Mouse (Mus musculus): ENCODE data around the gene Traf7. TPM values are rescaled to one million over a fixed set of nuclear protein-coding genes. Genes with fewer than 3 reads are reported as not detected.
A peak's percentile ranks its signal among the peaks of the same experiment; 100 is the strongest.

The Traf7 gene
- polyA plus RNA-seq, 1 experiment from 2014 or later: 77.6 TPM

DNA sequence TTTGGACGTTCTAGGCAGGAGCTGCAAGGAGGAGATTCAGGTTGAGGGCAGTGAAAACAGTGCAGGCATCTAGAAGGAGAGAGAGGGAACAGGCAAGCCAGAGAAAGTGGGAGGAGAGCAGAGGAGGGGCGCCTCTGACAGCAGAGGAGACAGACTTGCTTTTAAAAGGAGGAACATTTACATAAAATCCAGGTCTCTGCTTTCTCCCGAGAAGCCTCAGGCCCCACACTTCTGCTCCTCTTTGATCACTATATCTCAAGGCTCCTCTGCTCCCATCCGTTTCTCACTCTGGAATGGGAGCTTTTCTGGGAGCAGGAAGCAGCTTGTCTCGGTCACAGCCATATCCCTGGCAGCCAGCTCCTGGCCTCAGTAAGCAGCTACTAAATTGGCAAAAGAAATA, 7.6 kb upstream of the Traf7 start:
- ATAC-seq (replicated peaks; ENCODE audit: extremely low read depth, insufficient read depth, low FRiP score): no peak
- H3K9ac ChIP-seq (ENCODE audit: low read length): no peak overlapping the region
- H3K4me1 ChIP-seq (ENCODE audit: control insufficient read depth, insufficient read depth, low read length): peaks cover 9% of the 10 kb centered on the region
- no peaks in the 10 kb centered on the region for H3K27me3 ChIP-seq (ENCODE audit: control insufficient read depth, insufficient read depth, low read length)
- H3K36me3 ChIP-seq (ENCODE audit: control insufficient read depth, insufficient read depth): no peaks in the 10 kb centered on the region
- H3K4me2 ChIP-seq (ENCODE audit: low read depth, low read length): no peak overlapping the region
- no peak overlapping the region for H3K4me3 ChIP-seq (ENCODE audit: low read length)
- 42% methylated on average over 5 of the region's 5 CpGs for WGBS
- no peaks in the 10 kb centered on the region for H3K9me3 ChIP-seq (replicated peaks; ENCODE audit: control insufficient read depth, low read length)
- no peak overlapping the region for H3K27ac ChIP-seq (ENCODE audit: low read length)

DNA sequence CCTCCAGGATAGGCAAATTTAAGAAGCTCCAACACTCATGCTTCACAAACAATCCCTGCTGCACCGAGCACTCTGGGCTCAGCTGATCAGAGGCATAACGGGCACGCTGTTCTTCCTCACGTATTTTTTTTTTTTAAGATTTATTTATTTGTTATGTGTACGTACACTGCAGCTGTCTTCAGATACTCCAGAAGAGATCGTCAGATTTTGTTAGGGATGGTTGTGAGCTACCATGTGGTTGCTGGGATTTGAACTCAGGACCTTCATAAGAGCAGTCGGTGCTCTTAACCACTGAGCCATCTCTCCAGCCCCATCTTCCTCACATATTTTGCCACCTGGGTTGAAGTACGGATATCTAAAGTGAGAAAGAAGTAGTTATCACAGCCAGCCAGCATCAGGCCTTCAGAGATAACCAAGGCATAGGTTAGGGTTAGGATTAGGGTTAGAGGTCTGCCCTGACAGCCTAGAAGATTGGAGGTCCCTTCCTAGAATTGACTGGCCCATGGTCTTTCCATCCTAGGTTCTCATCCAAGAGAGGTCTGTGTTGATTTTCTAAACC, 6.5 kb upstream of the Traf7 start, which contains the start of gene Rab26:
Gene Rab26, minus strand, starts transcription at position 51 of the 559 bp plus-strand sequence.
- peaks cover 19% of the 10 kb centered on the region for H3K4me1 ChIP-seq (ENCODE audit: control insufficient read depth, insufficient read depth, low read length)
- H3K27ac ChIP-seq (ENCODE audit: low read length): no peak within 1 kb of the TSS
- H3K4me3 ChIP-seq (ENCODE audit: low read length): peak within 1 kb of the TSS; percentile 47
- peak within 1 kb of the TSS; percentile 65 for H3K9ac ChIP-seq (ENCODE audit: low read length)
- no peaks in the 10 kb centered on the region for H3K9me3 ChIP-seq (replicated peaks; ENCODE audit: control insufficient read depth, low read length)
- peak within 1 kb of the TSS; percentile 78 for H3K4me2 ChIP-seq (ENCODE audit: low read depth, low read length)
- WGBS: 88% methylated on average over 8 of the region's 8 CpGs
- H3K36me3 ChIP-seq (ENCODE audit: control insufficient read depth, insufficient read depth): no peaks in the 10 kb centered on the region
- H3K27me3 ChIP-seq (ENCODE audit: control insufficient read depth, insufficient read depth, low read length): no peaks in the 10 kb centered on the region
- no peak for ATAC-seq (replicated peaks; ENCODE audit: extremely low read depth, insufficient read depth, low FRiP score)

DNA sequence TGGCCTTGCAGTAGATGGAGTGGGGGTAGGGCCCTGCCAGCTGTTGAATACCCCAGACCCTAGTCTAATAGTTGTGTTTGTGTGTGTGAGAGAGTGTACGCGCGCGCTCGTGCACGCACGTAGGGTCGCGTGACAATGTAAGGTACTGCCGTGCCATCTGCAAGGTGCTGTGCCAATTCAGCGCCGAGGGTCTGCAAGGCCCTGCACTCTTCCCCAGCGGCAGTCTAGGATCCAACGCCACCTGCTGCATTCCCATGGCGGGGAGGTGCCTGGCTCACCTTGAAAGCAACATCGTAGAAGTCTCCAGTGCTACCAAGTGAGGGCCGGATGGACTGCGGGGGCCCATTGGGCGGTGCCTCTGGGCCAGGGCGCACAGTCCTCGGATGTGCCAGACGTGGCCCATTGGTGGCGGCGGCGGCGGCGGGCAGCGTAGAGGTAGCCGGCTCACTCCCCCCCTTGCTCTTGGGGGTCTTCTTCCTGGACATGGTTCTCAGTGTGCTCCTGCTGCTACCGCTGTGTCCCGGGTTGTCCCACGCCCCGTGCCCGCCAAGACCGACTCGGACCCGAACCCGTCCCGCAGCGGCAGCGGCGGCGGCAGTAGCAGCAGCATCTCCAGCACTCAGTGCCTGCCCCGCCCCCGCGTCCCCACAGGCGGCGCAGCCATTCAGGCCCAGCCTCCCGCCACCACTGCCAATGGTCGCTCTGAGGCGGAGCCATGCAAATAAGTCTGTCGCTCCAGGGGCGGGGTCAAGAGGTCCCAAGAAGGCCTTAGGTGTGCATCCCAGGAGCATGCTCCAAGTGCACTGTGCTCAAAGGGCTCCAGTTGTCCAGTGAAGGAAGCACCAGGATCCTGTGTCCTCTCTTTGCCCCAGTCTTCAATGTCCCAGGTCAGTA, 5.6 kb upstream of the Traf7 start:
- Histone ChIP-seq H3K9me3 (replicated peaks; ENCODE audit: control insufficient read depth, low read length) (no peaks in the 10 kb centered on the region), H3K4me3 (ENCODE audit: low read length) (peak overlapping the region; percentile 47), H3K36me3 (ENCODE audit: control insufficient read depth, insufficient read depth) (no peaks in the 10 kb centered on the region), H3K9ac (ENCODE audit: low read length) (peak overlapping the region; percentile 65), H3K27me3 (ENCODE audit: control insufficient read depth, insufficient read depth, low read length) (no peaks in the 10 kb centered on the region), H3K27ac (ENCODE audit: low read length) (no peak overlapping the region), H3K4me1 (ENCODE audit: control insufficient read depth, insufficient read depth, low read length) (peaks cover 25% of the 10 kb centered on the region), H3K4me2 (ENCODE audit: low read depth, low read length) (peak overlapping the region; percentile 78)
- peak; percentile 59 for ATAC-seq (replicated peaks; ENCODE audit: extremely low read depth, insufficient read depth, low FRiP score)
- 9% methylated on average over 50 of the region's 53 CpGs for WGBS

DNA sequence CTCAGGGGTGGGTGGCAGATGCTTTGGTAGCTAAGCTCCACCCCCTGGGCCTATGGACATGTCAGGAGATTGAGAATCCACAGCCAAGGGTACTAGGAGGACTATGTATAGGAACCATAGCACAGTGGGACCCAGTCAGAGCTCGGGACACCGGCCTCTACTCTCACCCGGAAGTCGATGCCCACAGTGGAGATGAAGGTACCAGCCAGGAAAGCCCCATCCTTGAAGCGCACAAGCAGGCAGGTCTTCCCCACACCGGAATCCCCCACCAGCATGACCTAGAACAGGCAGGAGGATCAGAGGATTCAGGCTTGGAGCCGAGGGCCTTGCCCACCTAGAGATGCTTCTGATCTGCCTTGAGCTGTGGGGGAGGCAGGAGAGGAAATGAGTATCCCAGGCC, 4.3 kb upstream of the Traf7 start:
- Histone ChIP-seq H3K4me1 (ENCODE audit: control insufficient read depth, insufficient read depth, low read length) (peaks cover 25% of the 10 kb centered on the region), H3K4me2 (ENCODE audit: low read depth, low read length) (no peak overlapping the region), H3K27me3 (ENCODE audit: control insufficient read depth, insufficient read depth, low read length) (no peaks in the 10 kb centered on the region), H3K9me3 (replicated peaks; ENCODE audit: control insufficient read depth, low read length) (no peaks in the 10 kb centered on the region), H3K27ac (ENCODE audit: low read length) (no peak overlapping the region), H3K4me3 (ENCODE audit: low read length) (no peak overlapping the region), H3K36me3 (ENCODE audit: control insufficient read depth, insufficient read depth) (no peaks in the 10 kb centered on the region), H3K9ac (ENCODE audit: low read length) (no peak overlapping the region)
- no peak for ATAC-seq (replicated peaks; ENCODE audit: extremely low read depth, insufficient read depth, low FRiP score)
- WGBS: 74% methylated on average over 7 of the region's 7 CpGs

DNA sequence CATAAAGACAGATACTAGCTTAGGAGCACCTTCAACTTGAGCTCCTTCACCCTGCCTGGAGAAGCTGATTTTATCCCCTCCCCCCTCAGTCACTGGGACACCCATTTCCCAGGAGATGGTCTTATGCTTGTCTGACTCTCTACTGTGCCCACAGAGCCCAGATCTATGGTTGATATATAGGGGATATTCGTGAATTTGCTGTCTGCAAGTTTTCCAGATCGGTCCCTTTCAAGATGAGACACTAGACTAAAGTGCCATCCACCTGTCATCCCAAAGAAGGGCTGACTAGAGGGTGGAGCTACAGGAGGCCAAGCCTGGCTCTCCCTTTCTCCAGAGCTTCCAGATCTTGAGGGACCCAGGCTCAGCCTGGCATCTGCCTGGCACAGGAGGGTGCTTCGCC, 3.3 kb upstream of the Traf7 start:
- Histone ChIP-seq H3K9me3 (replicated peaks; ENCODE audit: control insufficient read depth, low read length) (no peaks in the 10 kb centered on the region), H3K4me2 (ENCODE audit: low read depth, low read length) (no peak overlapping the region), H3K4me3 (ENCODE audit: low read length) (no peak overlapping the region), H3K27ac (ENCODE audit: low read length) (no peak overlapping the region), H3K27me3 (ENCODE audit: control insufficient read depth, insufficient read depth, low read length) (no peaks in the 10 kb centered on the region), H3K36me3 (ENCODE audit: control insufficient read depth, insufficient read depth) (no peaks in the 10 kb centered on the region), H3K9ac (ENCODE audit: low read length) (no peak overlapping the region), H3K4me1 (ENCODE audit: control insufficient read depth, insufficient read depth, low read length) (peaks cover 33% of the 10 kb centered on the region)
- WGBS: 65% methylated on average over 3 of the region's 3 CpGs
- no peak for ATAC-seq (replicated peaks; ENCODE audit: extremely low read depth, insufficient read depth, low FRiP score)

DNA sequence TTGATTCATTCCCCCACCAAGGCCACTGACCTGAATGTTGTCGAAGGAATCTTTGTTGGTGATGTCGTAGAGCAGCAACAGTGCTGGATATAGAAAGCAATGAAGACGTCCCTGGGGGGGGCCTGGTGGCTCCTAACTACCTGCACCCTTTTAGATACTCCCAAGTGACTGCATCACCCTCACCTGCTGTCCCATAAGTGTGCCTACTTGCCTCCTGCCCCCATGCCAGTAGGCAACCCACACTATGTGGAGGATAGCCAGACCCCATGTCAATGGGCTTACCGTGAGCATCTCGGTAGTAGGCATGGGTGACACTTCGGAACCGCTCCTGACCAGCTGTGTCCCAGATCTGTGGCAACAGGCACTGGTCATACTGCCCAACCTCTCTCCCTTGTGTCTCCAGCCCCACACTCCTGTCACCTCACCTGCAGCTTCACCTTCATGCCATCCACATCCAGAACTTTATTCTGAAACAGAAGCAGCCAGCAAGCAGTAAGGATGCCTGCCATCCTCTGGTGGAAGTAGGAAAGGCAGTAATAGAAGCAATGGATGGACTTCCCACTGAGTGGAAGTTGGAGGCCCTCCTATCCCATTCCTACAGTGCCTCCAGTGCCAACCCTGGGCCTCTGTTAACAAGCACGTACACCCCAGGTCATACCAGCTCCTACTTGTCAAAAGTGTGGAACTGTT, 2.8 kb upstream of the Traf7 start:
- Histone ChIP-seq H3K4me1 (ENCODE audit: control insufficient read depth, insufficient read depth, low read length) (peaks cover 36% of the 10 kb centered on the region), H3K9ac (ENCODE audit: low read length) (no peak overlapping the region), H3K9me3 (replicated peaks; ENCODE audit: control insufficient read depth, low read length) (no peaks in the 10 kb centered on the region), H3K27ac (ENCODE audit: low read length) (no peak overlapping the region), H3K27me3 (ENCODE audit: control insufficient read depth, insufficient read depth, low read length) (no peaks in the 10 kb centered on the region), H3K4me3 (ENCODE audit: low read length) (no peak overlapping the region), H3K4me2 (ENCODE audit: low read depth, low read length) (no peak overlapping the region), H3K36me3 (ENCODE audit: control insufficient read depth, insufficient read depth) (no peaks in the 10 kb centered on the region)
- no peak for ATAC-seq (replicated peaks; ENCODE audit: extremely low read depth, insufficient read depth, low FRiP score)
- WGBS: 45% methylated on average over 8 of the region's 8 CpGs

DNA sequence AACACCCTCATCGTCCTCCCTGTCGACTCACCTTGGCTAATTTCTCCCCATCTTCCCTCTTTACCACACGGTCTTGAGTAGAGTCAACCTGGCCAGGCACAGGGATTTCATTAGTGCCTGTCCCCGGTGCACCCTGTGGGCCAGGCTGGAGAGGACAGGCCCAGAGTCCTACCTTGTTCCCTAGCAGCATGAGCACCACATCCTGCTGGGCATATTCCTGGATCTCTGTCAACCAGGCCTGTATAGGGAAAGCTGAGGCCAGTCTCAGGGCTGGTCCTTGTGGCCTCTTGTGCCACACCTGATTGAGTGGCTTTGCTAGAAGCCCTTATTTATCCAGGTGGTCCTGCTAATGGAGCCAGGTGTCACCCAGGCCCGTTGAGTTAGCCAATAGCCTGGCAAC, 2.1 kb upstream of the Traf7 start:
- H3K9ac ChIP-seq (ENCODE audit: low read length): peak overlapping the region; percentile 76; the same call in 1 of the 2 replicates
- no peak overlapping the region for H3K27ac ChIP-seq (ENCODE audit: low read length)
- H3K4me2 ChIP-seq (ENCODE audit: low read depth, low read length): peak overlapping the region; percentile 89
- WGBS: 31% methylated on average over 5 of the region's 5 CpGs
- H3K4me3 ChIP-seq (ENCODE audit: low read length): peak overlapping the region; percentile 78
- H3K36me3 ChIP-seq (ENCODE audit: control insufficient read depth, insufficient read depth): no peaks in the 10 kb centered on the region
- no peaks in the 10 kb centered on the region for H3K9me3 ChIP-seq (replicated peaks; ENCODE audit: control insufficient read depth, low read length)
- no peak for ATAC-seq (replicated peaks; ENCODE audit: extremely low read depth, insufficient read depth, low FRiP score)
- no peaks in the 10 kb centered on the region for H3K27me3 ChIP-seq (ENCODE audit: control insufficient read depth, insufficient read depth, low read length)
- H3K4me1 ChIP-seq (ENCODE audit: control insufficient read depth, insufficient read depth, low read length): peaks cover 41% of the 10 kb centered on the region

DNA sequence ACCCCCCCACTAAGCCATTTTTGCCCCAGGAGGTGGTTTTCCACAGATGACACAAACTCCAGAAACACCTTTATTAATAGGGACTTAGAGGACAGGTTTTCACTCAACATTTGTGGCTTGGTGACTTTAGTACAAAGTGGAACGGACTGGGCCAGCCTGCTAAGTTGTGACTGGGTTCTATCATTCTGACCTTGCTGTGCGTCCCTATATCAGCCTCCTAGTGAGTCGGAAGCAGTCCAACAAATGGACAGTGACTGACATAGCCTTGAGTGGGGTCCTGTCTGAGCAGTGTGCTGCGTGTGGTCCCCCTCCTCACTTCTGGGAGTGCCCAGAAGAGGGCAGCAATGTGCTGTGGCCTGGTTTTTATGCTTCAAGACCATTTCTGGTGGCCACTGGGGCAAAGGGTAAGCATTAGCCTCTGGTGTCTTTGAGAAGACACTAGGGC, 1.3 kb upstream of the Traf7 start:
- Histone ChIP-seq H3K27ac (ENCODE audit: low read length) (peak overlapping the region; percentile 85), H3K4me1 (ENCODE audit: control insufficient read depth, insufficient read depth, low read length) (peaks cover 41% of the 10 kb centered on the region), H3K27me3 (ENCODE audit: control insufficient read depth, insufficient read depth, low read length) (no peaks in the 10 kb centered on the region), H3K9me3 (replicated peaks; ENCODE audit: control insufficient read depth, low read length) (no peaks in the 10 kb centered on the region), H3K9ac (ENCODE audit: low read length) (peak overlapping the region; percentile 76), H3K36me3 (ENCODE audit: control insufficient read depth, insufficient read depth) (no peaks in the 10 kb centered on the region), H3K4me2 (ENCODE audit: low read depth, low read length) (peak overlapping the region; percentile 89), H3K4me3 (ENCODE audit: low read length) (peak overlapping the region; percentile 78)
- 1% methylated on average over 4 of the region's 4 CpGs for WGBS
- no peak for ATAC-seq (replicated peaks; ENCODE audit: extremely low read depth, insufficient read depth, low FRiP score)

DNA sequence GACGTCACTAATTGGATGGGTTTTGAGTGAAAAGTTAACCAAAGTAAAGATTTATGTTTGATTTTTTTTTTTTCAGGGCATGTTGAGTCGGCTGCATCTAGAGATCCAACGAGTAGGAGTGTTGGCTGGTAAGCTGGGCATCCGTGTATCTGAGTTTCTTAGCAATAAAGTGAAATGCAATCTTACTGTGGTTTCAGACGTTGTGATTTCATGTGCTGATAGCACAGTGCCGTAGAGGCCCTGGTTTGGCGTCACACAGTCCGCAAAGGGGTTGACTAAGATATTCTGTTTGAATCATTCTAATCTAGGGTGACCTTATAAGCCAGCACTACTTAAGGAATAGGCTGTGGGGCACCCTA, 801 bp upstream of the Traf7 start:
- Histone ChIP-seq H3K9me3 (replicated peaks; ENCODE audit: control insufficient read depth, low read length) (no peaks in the 10 kb centered on the region), H3K27me3 (ENCODE audit: control insufficient read depth, insufficient read depth, low read length) (no peaks in the 10 kb centered on the region), H3K9ac (ENCODE audit: low read length) (peak overlapping the region; percentile 76), H3K36me3 (ENCODE audit: control insufficient read depth, insufficient read depth) (no peaks in the 10 kb centered on the region), H3K4me1 (ENCODE audit: control insufficient read depth, insufficient read depth, low read length) (peaks cover 41% of the 10 kb centered on the region), H3K4me3 (ENCODE audit: low read length) (peak overlapping the region; percentile 78), H3K27ac (ENCODE audit: low read length) (peak overlapping the region; percentile 85), H3K4me2 (ENCODE audit: low read depth, low read length) (peak overlapping the region; percentile 89)
- WGBS: under 1% methylated on average over 8 of the region's 8 CpGs
- ATAC-seq (replicated peaks; ENCODE audit: extremely low read depth, insufficient read depth, low FRiP score): no peak
